Mouse (Mus musculus) neural tube, embryonic 12.5 days (tissue): ENCODE measurements at regions not wholly inside any gene's neighbourhood (a gene's known extent, or its start where the extent isn't known, plus 50 kb on each side); places are given as distances from the start of the nearest gene placed in this dataset.

Source experiments
- ATAC-seq: fragments of 200-750 bp; cut with Nextera tagmentation; 2 replicates; pipeline ENCODE4 v1.8.0; 2017; ENCODE audit warnings: low read depth, mild to moderate bottlenecking, moderate TSS enrichment, moderate library complexity; ENCODE audit not compliant: low FRiP score
- H3K27ac ChIP-seq: fragments of 300-500 bp; sonication (generic); 2 replicates; pipeline ENCODE4 v1.5.1; 2016
- H3K27me3 ChIP-seq: fragments of 300-500 bp; sonication (generic); replicated peaks from 2 replicates; pipeline ENCODE4 v1.6.1; 2016; ENCODE audit warnings: mild to moderate bottlenecking
- H3K36me3 ChIP-seq: fragments of 300-500 bp; sonication (generic); 2 replicates; pipeline ENCODE4 v1.6.1; 2016; ENCODE audit warnings: mild to moderate bottlenecking
- H3K4me1 ChIP-seq: fragments of 300-500 bp; sonication (generic); 2 replicates; pipeline ENCODE4 v1.6.1; 2016
- H3K4me2 ChIP-seq: fragments of 300-500 bp; sonication (generic); replicated peaks from 2 replicates; pipeline ENCODE4 v1.6.1; 2016; ENCODE audit warnings: mild to moderate bottlenecking
- H3K4me3 ChIP-seq: fragments of 300-500 bp; sonication (generic); 2 replicates; pipeline ENCODE4 v1.5.1; 2016
- H3K9ac ChIP-seq: fragments of 300-500 bp; sonication (generic); 2 replicates; pipeline ENCODE4 v1.6.1; 2016; ENCODE audit warnings: mild to moderate bottlenecking
- H3K9me3 ChIP-seq: fragments of 300-500 bp; sonication (generic); 2 replicates; pipeline ENCODE4 v1.6.1; 2016; ENCODE audit warnings: mild to moderate bottlenecking
- WGBS: fragments of 180-500 bp; shearing (Covaris S2); methylation state at CpG from one replicate; pipeline ENCODE4 v1.1.7; 2016; 5-methylcytosine and 5-hydroxymethylcytosine counted together

DNA sequence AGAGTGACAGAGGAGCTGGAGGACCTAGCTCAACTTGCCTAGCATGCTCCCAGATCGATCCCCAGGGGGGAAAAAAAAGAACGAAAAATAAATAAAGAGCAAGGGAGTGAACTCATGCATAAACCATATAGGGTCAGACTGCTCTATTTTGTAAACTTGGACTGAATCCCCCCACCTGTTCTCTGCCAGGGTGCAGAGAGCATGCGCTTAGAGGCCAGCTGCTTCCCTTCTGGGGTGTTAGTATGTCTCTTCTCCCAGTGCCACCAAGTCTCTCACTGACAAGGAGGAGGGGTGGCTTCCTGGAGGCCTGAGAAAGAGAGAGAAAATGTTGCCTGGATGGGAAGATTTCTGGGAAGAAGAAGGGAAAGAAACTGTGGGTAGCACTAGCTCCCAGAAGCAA is 76.1 kb downstream of the Sik1 start:
- H3K9me3 ChIP-seq = no peaks in the 10 kb centered on the region
- no peak overlapping the region for H3K9ac ChIP-seq
- no peak overlapping the region for H3K4me2 ChIP-seq
- H3K36me3 ChIP-seq = no peaks in the 10 kb centered on the region
- ATAC-seq = no peak
- H3K4me3 ChIP-seq = no peak overlapping the region
- WGBS = 78% methylated on average over 3 of the region's 3 CpGs
- H3K27ac ChIP-seq = no peak overlapping the region
- H3K27me3 ChIP-seq = no peaks in the 10 kb centered on the region
- H3K4me1 ChIP-seq = peaks cover 10% of the 10 kb centered on the region; the same call in 1 of the 2 replicates

DNA sequence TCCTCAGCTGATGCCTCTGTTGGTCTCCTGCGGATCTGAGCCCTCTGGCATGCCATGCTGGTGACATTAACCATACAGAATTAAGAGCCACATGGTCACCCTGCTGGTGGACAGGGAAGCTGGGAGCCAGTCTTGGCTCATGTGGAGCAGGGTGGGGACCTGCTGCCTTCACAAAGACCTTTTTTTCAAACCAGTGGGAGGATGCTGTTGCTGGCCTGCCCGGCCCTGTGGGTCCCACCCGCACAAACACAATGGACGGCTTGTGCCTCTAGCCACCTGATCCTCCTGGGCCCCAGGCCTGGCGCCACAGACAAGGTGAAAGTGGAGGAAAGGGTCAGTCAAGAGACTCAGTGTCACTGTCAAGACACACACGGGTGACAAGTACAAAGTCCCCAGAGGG is 73.4 kb downstream of the Sik1 start:
- Histone ChIP-seq H3K27me3 (no peaks in the 10 kb centered on the region), H3K4me3 (no peak overlapping the region), H3K9ac (no peak overlapping the region), H3K4me2 (no peak overlapping the region), H3K4me1 (peaks cover 4% of the 10 kb centered on the region; the same call in 1 of the 2 replicates), H3K27ac (no peak overlapping the region), H3K36me3 (no peaks in the 10 kb centered on the region), H3K9me3 (no peaks in the 10 kb centered on the region)
- 89% methylated on average over 6 of the region's 6 CpGs for WGBS
- no peak for ATAC-seq

- H3K9ac ChIP-seq = no peak overlapping the region
- no peaks in the 10 kb centered on the region for H3K4me1 ChIP-seq
- no peaks in the 10 kb centered on the region for H3K9me3 ChIP-seq
- H3K27me3 ChIP-seq = no peaks in the 10 kb centered on the region
- ATAC-seq = no peak
- no peaks in the 10 kb centered on the region for H3K36me3 ChIP-seq
- no peak overlapping the region for H3K4me3 ChIP-seq
- no peak overlapping the region for H3K4me2 ChIP-seq
- WGBS = 93% methylated on average over 5 of the region's 5 CpGs
- H3K27ac ChIP-seq = no peak overlapping the region
Measured at GRCm38 (mm10) chr17:31783071-31783470, 72.5 kb downstream of the Sik1 start.

DNA sequence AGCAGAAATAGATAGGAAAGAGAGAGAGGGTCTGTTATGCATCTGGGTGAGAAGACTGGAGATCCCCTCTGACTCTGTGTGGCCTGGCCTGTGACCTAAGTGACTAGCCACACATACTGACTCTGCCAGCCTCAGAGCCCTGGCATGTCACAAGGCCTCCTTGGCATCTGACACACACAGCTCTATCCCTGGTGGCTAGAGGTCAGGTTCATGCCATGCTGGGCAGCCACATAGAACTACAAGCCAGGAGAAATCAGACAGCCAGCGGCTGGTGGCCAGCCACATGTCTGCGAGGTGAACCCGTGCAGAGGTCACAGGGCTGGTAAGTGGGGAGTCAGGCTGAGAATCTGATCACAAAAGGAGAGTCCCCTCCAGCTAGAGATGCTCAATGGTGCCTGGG is 67.3 kb downstream of the Sik1 start:
- H3K27me3 ChIP-seq = no peaks in the 10 kb centered on the region
- H3K27ac ChIP-seq = no peak overlapping the region
- no peak overlapping the region for H3K4me2 ChIP-seq
- H3K9me3 ChIP-seq = no peaks in the 10 kb centered on the region
- 81% methylated on average over 3 of the region's 3 CpGs for WGBS
- no peak for ATAC-seq
- no peak overlapping the region for H3K9ac ChIP-seq
- no peak overlapping the region for H3K4me3 ChIP-seq
- H3K4me1 ChIP-seq = peaks cover 33% of the 10 kb centered on the region
- no peaks in the 10 kb centered on the region for H3K36me3 ChIP-seq

GRCm38 (mm10) chr17:31789068-31789583 is 66.5 kb downstream of the Sik1 start:
- H3K27me3 ChIP-seq = no peaks in the 10 kb centered on the region
- H3K4me2 ChIP-seq = no peak overlapping the region
- no peaks in the 10 kb centered on the region for H3K36me3 ChIP-seq
- no peak overlapping the region for H3K27ac ChIP-seq
- peaks cover 36% of the 10 kb centered on the region for H3K4me1 ChIP-seq
- H3K9me3 ChIP-seq = no peaks in the 10 kb centered on the region
- WGBS = 85% methylated on average over 9 of the region's 9 CpGs
- no peak overlapping the region for H3K9ac ChIP-seq
- no peak for ATAC-seq
- no peak overlapping the region for H3K4me3 ChIP-seq

DNA sequence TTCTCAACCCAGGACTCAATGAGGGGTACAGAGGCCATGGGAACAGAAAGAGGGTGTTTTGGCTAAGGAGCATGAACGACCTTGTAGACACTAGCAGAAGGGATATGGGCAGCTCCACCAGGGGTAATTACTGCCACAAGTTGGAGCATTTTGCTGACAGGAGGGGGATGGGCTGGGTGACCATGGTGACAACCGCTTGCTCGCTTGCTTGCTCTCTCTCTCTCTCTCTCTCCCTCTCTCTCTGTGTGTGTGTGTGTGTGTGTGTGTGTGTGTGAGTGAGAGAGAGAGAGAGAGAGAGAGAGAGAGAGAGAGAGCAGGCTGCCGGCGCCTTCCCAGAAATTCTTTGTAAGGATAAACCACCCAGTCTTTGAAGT is 65.7 kb downstream of the Sik1 start:
- ATAC-seq = peak; percentile 7; the same call in 1 of the 2 replicates
- Histone ChIP-seq H3K27me3 (no peaks in the 10 kb centered on the region), H3K9me3 (no peaks in the 10 kb centered on the region), H3K4me3 (no peak overlapping the region), H3K4me1 (peaks cover 36% of the 10 kb centered on the region), H3K4me2 (peak overlapping the region; percentile 50), H3K27ac (no peak overlapping the region), H3K36me3 (no peaks in the 10 kb centered on the region), H3K9ac (no peak overlapping the region)
- WGBS = 2% methylated on average over 5 of the region's 5 CpGs

DNA sequence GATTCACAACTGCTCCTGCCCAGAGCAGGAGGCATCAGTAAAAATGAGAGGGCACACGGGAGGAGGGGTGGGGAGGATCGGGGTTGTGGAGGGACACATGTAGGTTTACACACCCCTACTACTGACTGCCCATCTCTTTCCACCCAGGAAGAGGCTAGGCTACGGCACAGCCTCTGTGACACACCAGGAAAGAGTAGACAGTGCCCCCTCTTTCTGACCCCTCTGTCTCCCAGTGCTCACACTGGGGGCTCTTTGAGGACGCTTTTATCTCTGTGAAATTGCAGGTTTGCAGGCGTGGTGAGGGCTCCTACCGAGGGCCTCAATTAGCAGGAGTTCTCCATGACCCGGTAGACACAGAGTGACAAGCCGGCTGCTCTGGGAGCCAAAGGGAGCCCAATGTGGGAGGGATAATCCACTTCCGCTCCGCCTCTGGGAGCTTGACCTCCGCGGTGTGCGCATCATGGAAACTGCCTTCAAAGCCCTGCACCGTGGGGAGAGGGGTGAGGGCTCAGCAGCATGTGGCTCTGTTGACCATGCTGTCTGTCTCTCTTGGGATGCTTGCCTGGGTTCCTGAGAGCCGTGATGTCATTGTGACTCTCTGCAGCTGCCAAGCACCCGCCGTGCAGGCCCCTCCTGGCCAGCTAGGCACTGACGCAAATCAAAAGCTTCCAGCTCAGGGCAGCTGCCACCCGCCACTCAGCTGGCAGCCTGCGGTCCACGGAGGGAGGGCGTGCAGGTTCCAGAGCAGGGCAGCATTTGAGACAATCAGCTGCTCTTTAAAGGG is 65.1 kb downstream of the Sik1 start:
- H3K36me3 ChIP-seq = no peaks in the 10 kb centered on the region
- no peaks in the 10 kb centered on the region for H3K27me3 ChIP-seq
- H3K4me2 ChIP-seq = peak overlapping the region; percentile 50
- no peaks in the 10 kb centered on the region for H3K9me3 ChIP-seq
- peaks cover 36% of the 10 kb centered on the region for H3K4me1 ChIP-seq
- peak; percentile 76 for ATAC-seq
- H3K4me3 ChIP-seq = no peak overlapping the region
- no peak overlapping the region for H3K9ac ChIP-seq
- no peak overlapping the region for H3K27ac ChIP-seq
- 3% methylated on average over 22 of the region's 22 CpGs for WGBS

- H3K9me3 ChIP-seq = no peaks in the 10 kb centered on the region
- WGBS = 95% methylated on average over 17 of the region's 17 CpGs
- peaks cover 36% of the 10 kb centered on the region for H3K4me1 ChIP-seq
- H3K4me3 ChIP-seq = no peak overlapping the region
- no peaks in the 10 kb centered on the region for H3K27me3 ChIP-seq
- H3K36me3 ChIP-seq = no peaks in the 10 kb centered on the region
- no peak overlapping the region for H3K9ac ChIP-seq
- no peak overlapping the region for H3K4me2 ChIP-seq
- ATAC-seq = no peak
- no peak overlapping the region for H3K27ac ChIP-seq
Measured at GRCm38 (mm10) chr17:31791656-31792055, 63.9 kb downstream of the Sik1 start.

GRCm38 (mm10) chr17:31793040-31793439 is 62.6 kb downstream of the Sik1 start:
- Histone ChIP-seq H3K27me3 (no peaks in the 10 kb centered on the region), H3K27ac (no peak overlapping the region), H3K9me3 (no peaks in the 10 kb centered on the region), H3K4me3 (no peak overlapping the region), H3K9ac (no peak overlapping the region), H3K4me1 (peaks cover 36% of the 10 kb centered on the region), H3K4me2 (no peak overlapping the region), H3K36me3 (no peaks in the 10 kb centered on the region)
- WGBS = 82% methylated on average over 5 of the region's 5 CpGs
- ATAC-seq = no peak

DNA sequence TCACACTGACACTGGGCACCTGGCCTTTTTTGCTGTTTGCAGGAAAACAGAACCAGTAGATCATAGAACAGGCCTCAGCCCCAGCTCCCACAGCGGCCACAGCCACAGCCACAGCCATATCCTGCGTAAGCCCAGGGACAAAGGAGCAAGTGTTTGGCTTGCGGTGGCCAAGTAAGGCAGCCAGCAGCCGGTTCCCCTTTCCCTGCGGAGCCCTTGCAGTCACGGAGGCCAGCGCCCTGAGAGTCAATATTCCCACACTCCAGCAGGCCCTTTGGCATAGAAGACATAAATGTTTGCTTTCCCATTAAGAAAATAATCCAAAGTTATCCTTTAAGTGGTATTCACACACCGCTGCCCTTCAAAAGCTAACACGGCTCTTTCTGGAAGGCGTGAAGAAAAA is 62.1 kb downstream of the Sik1 start:
- 61% methylated on average over 10 of the region's 10 CpGs for WGBS
- Histone ChIP-seq H3K27me3 (no peaks in the 10 kb centered on the region), H3K9ac (no peak overlapping the region), H3K4me3 (no peak overlapping the region), H3K4me1 (peaks cover 36% of the 10 kb centered on the region), H3K4me2 (no peak overlapping the region), H3K9me3 (no peaks in the 10 kb centered on the region), H3K36me3 (no peaks in the 10 kb centered on the region), H3K27ac (no peak overlapping the region)
- ATAC-seq = no peak

- H3K4me2 ChIP-seq = no peak overlapping the region
- no peak overlapping the region for H3K27ac ChIP-seq
- no peak overlapping the region for H3K4me3 ChIP-seq
- H3K4me1 ChIP-seq = peaks cover 36% of the 10 kb centered on the region
- no peak overlapping the region for H3K9ac ChIP-seq
- no peaks in the 10 kb centered on the region for H3K36me3 ChIP-seq
- 77% methylated on average over 4 of the region's 4 CpGs for WGBS
- no peaks in the 10 kb centered on the region for H3K9me3 ChIP-seq
- no peak for ATAC-seq
- no peaks in the 10 kb centered on the region for H3K27me3 ChIP-seq
Measured at GRCm38 (mm10) chr17:31793964-31794363, 61.6 kb downstream of the Sik1 start.
